Mouse (Mus musculus) left cerebral cortex, adult 11 months (tissue): ENCODE measurements around the gene Upf2.
"Not testable (repeated sequence)": the region's sequence is repeated elsewhere in the genome, so short reads cannot be mapped to it uniquely, and the experiment has no call there.

ENCODE experiments used
- DNase-seq: peaks from one replicate; pipeline ENCODE4 v3.0.0; 2022; ENCODE audit warnings: low spot score

Upf2 gene

GRCm38 (mm10) chr2:5949821-5950220, 1.4 kb upstream of the Upf2 start:
- not testable (repeated sequence) for DNase-seq

- DNase-seq: peak; percentile 17
These were observed 964 bp upstream of the Upf2 start for GRCm38 (mm10) chr2:5950305-5950704.

GRCm38 (mm10) chr2:5951621-5952211, 447 bp downstream of the Upf2 start:
- DNase-seq: no peak

GRCm38 (mm10) chr2:5957705-5958104, 6.4 kb downstream of the Upf2 start:
- no peak for DNase-seq

GRCm38 (mm10) chr2:5962265-5962664, 11.0 kb downstream of the Upf2 start:
- no peak for DNase-seq

GRCm38 (mm10) chr2:5963729-5964128, 12.5 kb downstream of the Upf2 start:
- DNase-seq: not testable (repeated sequence)

GRCm38 (mm10) chr2:5965972-5966371, 14.7 kb downstream of the Upf2 start:
- no peak for DNase-seq

DNA sequence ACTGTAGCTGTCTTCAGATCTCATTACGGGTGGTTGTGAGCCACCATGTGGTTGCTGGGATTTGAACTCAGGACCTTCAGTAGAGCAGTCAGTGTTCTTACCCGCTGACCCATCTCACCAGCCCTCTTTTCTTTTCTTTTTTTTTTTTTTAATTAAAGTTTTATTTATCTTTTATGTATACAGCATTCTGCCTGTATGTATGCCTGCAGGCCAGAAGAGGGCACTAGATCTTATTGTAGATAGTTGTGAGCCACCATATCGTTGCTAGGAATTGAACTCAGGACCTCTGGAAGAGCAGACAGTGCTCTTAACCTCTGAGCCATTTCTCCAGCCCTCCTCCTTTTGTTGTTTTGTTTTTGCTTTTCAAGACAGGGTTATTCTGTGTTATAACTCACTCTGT, 19.4 kb downstream of the Upf2 start:
- not testable (repeated sequence) for DNase-seq

DNA sequence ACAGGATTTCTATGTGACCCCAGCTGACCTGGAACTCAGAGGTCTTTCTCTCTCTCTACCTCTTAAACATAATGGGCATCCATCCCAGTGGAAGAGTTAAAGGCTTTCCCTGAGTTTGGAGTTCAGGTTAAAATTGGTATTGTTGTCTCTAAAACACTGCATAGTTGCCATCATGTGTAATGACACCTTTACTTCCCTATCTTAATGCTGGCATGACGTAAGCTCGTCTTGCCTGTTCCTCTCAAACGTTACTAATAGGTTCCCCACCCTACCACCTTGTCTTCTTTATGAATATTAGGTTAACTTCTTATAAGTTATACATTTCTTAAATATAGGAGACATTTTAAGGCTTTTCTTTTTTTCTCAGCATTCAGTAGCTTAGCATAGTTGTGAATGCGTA, 26.3 kb downstream of the Upf2 start:
- no peak for DNase-seq

- DNase-seq: peak; percentile 12
These were observed 44.3 kb downstream of the Upf2 start for GRCm38 (mm10) chr2:5995538-5995937.

GRCm38 (mm10) chr2:6003949-6004348, 52.7 kb downstream of the Upf2 start:
- no peak for DNase-seq

DNA sequence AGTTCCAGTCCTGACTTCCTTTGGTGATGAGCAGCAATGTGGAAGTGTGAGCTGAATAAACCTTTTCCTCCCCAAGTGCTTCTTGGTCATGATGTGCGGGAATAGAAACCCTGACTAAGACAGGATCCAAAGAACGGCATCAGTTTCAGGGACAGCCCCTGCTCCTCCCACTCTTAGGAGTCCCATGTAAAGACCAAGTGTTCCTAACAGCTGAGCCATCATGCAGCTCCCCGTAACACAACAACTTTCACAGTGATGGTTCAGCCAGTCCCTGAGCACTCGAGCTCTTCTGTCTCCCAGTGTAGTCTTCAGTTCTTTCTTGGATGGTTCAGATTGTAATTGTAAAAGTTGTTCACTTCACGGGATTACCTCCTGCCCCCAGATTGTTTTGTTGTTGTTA, 63.3 kb downstream of the Upf2 start:
- DNase-seq: no peak

GRCm38 (mm10) chr2:6015182-6015581, 63.9 kb downstream of the Upf2 start:
- DNase-seq: not testable (repeated sequence)

DNA sequence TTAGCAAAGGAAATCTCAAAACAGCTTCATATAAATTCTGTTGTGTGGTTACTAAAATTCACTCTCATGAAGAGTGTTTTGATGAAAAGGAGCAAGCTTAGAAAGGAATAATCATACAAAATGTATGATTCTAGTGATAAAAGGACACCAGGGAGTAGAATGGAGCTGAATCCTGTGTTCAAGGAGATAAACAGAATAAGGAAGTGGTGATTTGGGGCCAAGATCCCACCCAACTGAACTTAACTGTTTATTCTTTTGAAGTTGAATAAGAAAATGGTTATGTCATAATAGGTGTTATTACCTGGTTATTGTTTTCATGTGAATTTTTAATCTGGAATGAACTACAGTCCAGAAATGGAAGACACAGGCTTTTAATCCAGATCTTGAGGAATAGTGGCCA, 69.3 kb downstream of the Upf2 start:
- no peak for DNase-seq

DNA sequence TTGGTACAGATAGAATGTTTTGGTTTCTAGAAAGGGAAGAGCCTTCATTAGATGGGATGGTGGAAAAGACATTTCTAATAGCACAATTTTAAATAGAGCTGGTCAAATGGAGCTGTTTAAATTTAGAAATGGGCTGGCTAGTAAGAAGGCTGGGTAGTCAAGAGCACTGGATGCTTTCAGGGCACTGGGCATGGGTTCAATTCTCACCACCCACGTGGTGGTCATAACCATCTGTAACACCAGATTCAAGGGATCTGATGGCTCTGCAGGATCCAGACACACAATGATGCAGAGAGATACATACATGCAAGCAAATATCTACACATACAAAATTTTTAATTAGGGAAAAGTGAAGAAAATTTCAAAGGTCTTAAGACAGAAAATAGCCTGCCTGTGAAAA, 91.4 kb downstream of the Upf2 start:
- peak; percentile 7 for DNase-seq

- DNase-seq: no peak
These were observed 95.5 kb downstream of the Upf2 start for GRCm38 (mm10) chr2:6046796-6047195.

GRCm38 (mm10) chr2:6048570-6048969, 97.3 kb downstream of the Upf2 start:
- no peak for DNase-seq

GRCm38 (mm10) chr2:6049018-6049417, 97.7 kb downstream of the Upf2 start:
- DNase-seq: no peak

GRCm38 (mm10) chr2:6055466-6055865, 104.2 kb downstream of the Upf2 start:
- no peak for DNase-seq

GRCm38 (mm10) chr2:6056518-6056917, 105.2 kb downstream of the Upf2 start:
- no peak for DNase-seq

- no peak for DNase-seq
These were observed 108.0 kb downstream of the Upf2 start for GRCm38 (mm10) chr2:6059291-6059690.

GRCm38 (mm10) chr2:6060071-6060804, 109.0 kb downstream of the Upf2 start:
- no peak for DNase-seq

DNA sequence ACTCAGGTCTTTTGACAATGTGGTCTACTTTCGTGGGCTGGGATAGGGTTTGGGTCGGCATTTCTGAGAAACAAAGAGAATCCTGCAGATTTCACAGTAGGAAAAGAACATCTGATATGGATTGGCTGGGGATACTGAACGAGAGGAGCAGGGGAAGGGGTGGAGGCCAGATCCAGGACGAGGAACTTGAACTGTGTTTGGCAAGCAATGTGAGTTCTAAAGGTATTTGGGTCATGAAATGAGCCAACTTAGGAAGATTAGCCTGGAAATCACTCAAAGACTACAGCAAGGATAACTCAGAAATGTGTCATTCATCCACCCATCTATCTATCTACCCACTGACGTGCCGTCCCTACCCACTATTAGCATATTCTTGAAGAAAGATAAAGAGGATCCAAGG, 116.1 kb downstream of the Upf2 start:
- no peak for DNase-seq

DNA sequence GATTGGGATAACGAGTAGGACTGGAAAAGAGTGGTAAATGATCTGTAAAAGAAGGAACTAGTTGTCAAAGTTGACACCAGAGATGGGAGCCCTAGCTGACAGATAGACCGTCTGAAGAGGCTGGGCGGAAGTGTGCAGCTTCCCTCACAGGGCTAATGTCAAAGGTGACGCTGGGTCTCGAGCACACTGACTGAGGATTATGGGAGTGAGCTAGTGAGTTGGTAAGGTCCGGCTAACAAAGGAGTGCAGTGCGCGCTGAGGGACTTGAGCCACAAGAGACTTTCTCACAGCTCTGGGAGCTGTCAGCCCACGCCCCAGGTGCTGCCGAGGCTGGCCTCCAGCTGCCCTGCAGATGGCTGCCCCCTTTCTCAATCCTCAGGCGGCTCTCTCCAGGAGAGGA, 119.7 kb downstream of the Upf2 start:
- no peak for DNase-seq
